Mouse (Mus musculus): Measurements from ENCODE around the gene Ivd.

- TF ChIP-seq POLR2A (IDR thresholded peaks at IDR 0.05; ENCODE audit: low read depth, low read length) (peak; percentile 87), MXI1 (IDR thresholded peaks at IDR 0.05; ENCODE audit: low read depth, low read length) (peak; percentile 60; the same call in 1 of the 2 replicates), CTCF (conservative IDR thresholded peaks at IDR 0.05 in 1 of 2, IDR thresholded peaks at IDR 0.05 in 1 of 2; ENCODE audit: low read depth in 2 of 2, low read length in 2 of 2) (no peak), ZMIZ1 (IDR thresholded peaks at IDR 0.05; ENCODE audit: low read depth, low read length) (peak; percentile 85), PAX5 (IDR thresholded peaks at IDR 0.05; ENCODE audit: low read length) (no peak), GABPA (IDR thresholded peaks at IDR 0.05; ENCODE audit: insufficient replicate concordance, low read depth, low read length) (no peak), USF1 (IDR thresholded peaks at IDR 0.05; ENCODE audit: low read depth, low read length) (no peak)
These were observed at the start of gene Ivd for GRCm38 (mm10) chr2:118861454-118862339.
